Mouse (Mus musculus): Measurements from ENCODE around the gene Ash1l. TPM values are rescaled to one million over a fixed set of nuclear protein-coding genes. Genes with fewer than 3 reads are reported as not detected.
A peak's percentile ranks its signal among the peaks of the same experiment; 100 is the strongest.

Gene Ash1l
- total and polyA plus RNA-seq, 2 experiments: 3.9 to 11.8 TPM

GRCm38 (mm10) chr3:89084133-89084532, 133.7 kb downstream of the Ash1l start:
- Histone ChIP-seq H3K79me2 (ENCODE audit: control insufficient read depth, insufficient read depth, low read length) (no peaks in the 10 kb centered on the region), H3K27ac (replicated peaks; ENCODE audit: insufficient read depth, low read depth, low read length) (no peak overlapping the region), H3K4me3 (ENCODE audit: insufficient read depth, low read depth, low read length) (no peak overlapping the region), H3K36me3 (ENCODE audit: control insufficient read depth, insufficient read depth, low read length) (peaks cover 6% of the 10 kb centered on the region; the same call in 1 of the 2 replicates), H3K27me3 (ENCODE audit: control insufficient read depth, insufficient read depth, low read length) (no peaks in the 10 kb centered on the region), H3K4me1 (ENCODE audit: control insufficient read depth, insufficient read depth, low read length) (peaks cover 6% of the 10 kb centered on the region), H3K9ac (ENCODE audit: low read depth, low read length) (no peak overlapping the region)
- DNase-seq (ENCODE audit: extremely low read depth, low read depth, low spot score): no peak
- TF ChIP-seq CTCF (IDR thresholded peaks at IDR 0.05; ENCODE audit: low read depth, low read length): no peak
- no peak for TF ChIP-seq POLR2A (IDR thresholded peaks at IDR 0.05; ENCODE audit: extremely low read depth, insufficient read depth, low read length)
- 82% methylated on average over 2 of the region's 2 CpGs for WGBS

DNA sequence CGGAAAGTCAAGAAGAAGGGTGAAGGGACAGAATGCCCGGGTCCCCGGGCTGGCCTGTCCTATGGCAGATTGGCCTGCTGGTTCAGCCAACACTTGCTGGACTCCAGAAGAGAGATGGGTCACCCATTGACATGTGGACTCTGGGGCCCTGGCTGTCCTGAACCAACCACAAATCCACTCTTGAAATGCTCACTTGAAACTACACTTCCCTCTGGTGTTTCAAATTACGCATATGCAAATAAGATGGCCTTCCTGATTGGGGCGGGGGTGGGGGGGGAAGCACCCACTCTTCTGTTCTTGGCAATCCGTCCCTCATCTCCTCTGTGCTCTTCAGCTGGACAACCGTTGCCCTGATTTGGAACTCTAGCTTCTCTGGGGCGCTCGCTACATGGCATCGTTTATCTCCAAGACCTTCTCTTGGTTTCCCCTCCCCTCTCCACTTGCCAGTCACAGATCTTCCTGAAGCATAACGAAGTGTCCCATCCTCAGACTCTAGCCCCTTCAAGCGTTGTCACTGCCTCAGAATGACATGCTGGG, 134.3 kb downstream of the Ash1l start:
- Histone ChIP-seq H3K36me3 (ENCODE audit: control insufficient read depth, insufficient read depth, low read length) (peaks cover under 1% of the 10 kb centered on the region; the same call in 1 of the 2 replicates), H3K27me3 (ENCODE audit: control insufficient read depth, insufficient read depth, low read length) (no peaks in the 10 kb centered on the region), H3K79me2 (ENCODE audit: control insufficient read depth, insufficient read depth, low read length) (no peaks in the 10 kb centered on the region), H3K4me3 (ENCODE audit: insufficient read depth, low read depth, low read length) (no peak overlapping the region), H3K4me1 (ENCODE audit: control insufficient read depth, insufficient read depth, low read length) (peaks cover 8% of the 10 kb centered on the region), H3K9ac (ENCODE audit: low read depth, low read length) (no peak overlapping the region), H3K27ac (replicated peaks; ENCODE audit: insufficient read depth, low read depth, low read length) (no peak overlapping the region)
- TF ChIP-seq POLR2A (IDR thresholded peaks at IDR 0.05; ENCODE audit: extremely low read depth, insufficient read depth, low read length) (no peak), CTCF (IDR thresholded peaks at IDR 0.05; ENCODE audit: low read depth, low read length) (no peak)
- DNase-seq (ENCODE audit: extremely low read depth, low read depth, low spot score): no peak
- 88% methylated on average over 12 of the region's 12 CpGs for WGBS

DNA sequence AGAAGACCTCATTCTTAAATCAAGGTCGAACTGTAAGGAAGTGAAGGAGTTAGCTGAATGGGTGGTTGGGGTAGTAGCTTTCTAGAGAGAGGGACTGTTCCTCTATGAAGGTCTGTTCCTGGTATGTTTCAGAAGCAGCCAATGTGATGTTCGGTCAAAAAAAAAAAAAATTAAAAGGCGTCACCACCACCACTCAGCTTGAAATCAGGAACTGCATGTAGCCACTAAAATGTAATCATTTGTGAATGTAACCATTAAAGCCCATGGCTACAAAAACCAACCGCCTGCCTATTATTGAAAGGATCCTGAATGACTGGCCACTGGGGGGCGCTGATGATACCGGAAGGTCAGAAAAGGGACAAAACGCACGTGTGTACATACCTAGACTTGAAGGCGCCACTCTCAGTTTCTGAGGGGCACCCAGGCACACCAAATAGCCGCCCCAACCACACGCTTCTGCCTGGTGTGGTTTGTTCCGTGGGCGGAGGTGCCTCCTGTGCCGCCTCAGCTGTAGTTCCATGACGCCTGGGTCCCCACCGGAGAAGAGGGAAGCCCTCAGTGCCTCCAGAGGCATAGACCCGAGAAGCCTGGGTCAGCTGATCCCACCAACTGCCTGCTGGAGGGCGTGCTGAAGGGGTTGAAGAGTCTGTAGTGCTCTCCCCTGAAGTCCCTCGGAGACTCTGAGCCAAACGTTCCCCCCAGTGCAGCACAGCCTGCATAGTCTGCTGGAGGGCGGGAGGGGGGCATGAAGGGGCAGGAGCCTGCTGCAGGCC, 137.1 kb downstream of the Ash1l start:
- H3K27ac ChIP-seq (replicated peaks; ENCODE audit: insufficient read depth, low read depth, low read length): no peak overlapping the region
- H3K36me3 ChIP-seq (ENCODE audit: control insufficient read depth, insufficient read depth, low read length): no peaks in the 10 kb centered on the region
- H3K4me3 ChIP-seq (ENCODE audit: insufficient read depth, low read depth, low read length): no peak overlapping the region
- H3K79me2 ChIP-seq (ENCODE audit: control insufficient read depth, insufficient read depth, low read length): no peaks in the 10 kb centered on the region
- H3K9ac ChIP-seq (ENCODE audit: low read depth, low read length): no peak overlapping the region
- no peaks in the 10 kb centered on the region for H3K27me3 ChIP-seq (ENCODE audit: control insufficient read depth, insufficient read depth, low read length)
- TF ChIP-seq POLR2A (IDR thresholded peaks at IDR 0.05; ENCODE audit: extremely low read depth, insufficient read depth, low read length): no peak
- TF ChIP-seq CTCF (IDR thresholded peaks at IDR 0.05; ENCODE audit: low read depth, low read length): peak; percentile 49
- WGBS: 36% methylated on average over 21 of the region's 21 CpGs
- peak; percentile 53 for DNase-seq (ENCODE audit: extremely low read depth, low read depth, low spot score)
- H3K4me1 ChIP-seq (ENCODE audit: control insufficient read depth, insufficient read depth, low read length): peaks cover 13% of the 10 kb centered on the region

GRCm38 (mm10) chr3:89088974-89089373, 138.6 kb downstream of the Ash1l start:
- no peak for TF ChIP-seq CTCF (IDR thresholded peaks at IDR 0.05; ENCODE audit: low read depth, low read length)
- no peak for TF ChIP-seq POLR2A (IDR thresholded peaks at IDR 0.05; ENCODE audit: extremely low read depth, insufficient read depth, low read length)
- WGBS: 51% methylated on average over 14 of the region's 14 CpGs
- H3K9ac ChIP-seq (ENCODE audit: low read depth, low read length): no peak overlapping the region; the same call in 1 of the 2 replicates
- peak overlapping the region; percentile 3; the same call in 1 of the 2 replicates for H3K4me3 ChIP-seq (ENCODE audit: insufficient read depth, low read depth, low read length)
- H3K36me3 ChIP-seq (ENCODE audit: control insufficient read depth, insufficient read depth, low read length): no peaks in the 10 kb centered on the region
- H3K4me1 ChIP-seq (ENCODE audit: control insufficient read depth, insufficient read depth, low read length): peaks cover 13% of the 10 kb centered on the region
- H3K27me3 ChIP-seq (ENCODE audit: control insufficient read depth, insufficient read depth, low read length): no peaks in the 10 kb centered on the region
- no peak for DNase-seq (ENCODE audit: extremely low read depth, low read depth, low spot score)
- no peaks in the 10 kb centered on the region for H3K79me2 ChIP-seq (ENCODE audit: control insufficient read depth, insufficient read depth, low read length)
- no peak overlapping the region for H3K27ac ChIP-seq (replicated peaks; ENCODE audit: insufficient read depth, low read depth, low read length)

- TF ChIP-seq POLR2A (IDR thresholded peaks at IDR 0.05; ENCODE audit: extremely low read depth, insufficient read depth, low read length) (peak; percentile 45; the same call in 1 of the 2 replicates), CTCF (IDR thresholded peaks at IDR 0.05; ENCODE audit: low read depth, low read length) (no peak)
- 1% methylated on average over 39 of the region's 40 CpGs for WGBS
- Histone ChIP-seq H3K27me3 (ENCODE audit: control insufficient read depth, insufficient read depth, low read length) (no peaks in the 10 kb centered on the region), H3K36me3 (ENCODE audit: control insufficient read depth, insufficient read depth, low read length) (no peaks in the 10 kb centered on the region; the same call in 1 of the 2 replicates), H3K4me3 (ENCODE audit: insufficient read depth, low read depth, low read length) (peak overlapping the region; percentile 65), H3K9ac (ENCODE audit: low read depth, low read length) (peak overlapping the region; percentile 84), H3K4me1 (ENCODE audit: control insufficient read depth, insufficient read depth, low read length) (peaks cover 13% of the 10 kb centered on the region), H3K27ac (replicated peaks; ENCODE audit: insufficient read depth, low read depth, low read length) (peak overlapping the region; percentile 65), H3K79me2 (ENCODE audit: control insufficient read depth, insufficient read depth, low read length) (no peaks in the 10 kb centered on the region)
- DNase-seq (ENCODE audit: extremely low read depth, low read depth, low spot score): peak; percentile 89
These were observed 139.6 kb downstream of the Ash1l start for GRCm38 (mm10) chr3:89089882-89090591.

All from liver, adult 2 months (tissue).